Mouse (Mus musculus) stomach, embryonic 16.5 days (tissue): ENCODE results near the gene Ak8. TPM values are rescaled to one million over a fixed set of nuclear protein-coding genes. Genes with fewer than 3 reads are reported as not detected.

Experiments used
- ATAC-seq: fragments of 200-750 bp; cut with Nextera tagmentation; 2 replicates; pipeline ENCODE4 v1.8.0; 2017; ENCODE audit warnings: moderate number of reproducible peaks, moderate TSS enrichment; ENCODE audit not compliant: insufficient read depth, low FRiP score
- H3K27ac ChIP-seq: fragments of 300-500 bp; sonication (generic); 2 replicates; pipeline ENCODE4 v1.5.1; 2014; ENCODE audit warnings: low read length
- H3K27me3 ChIP-seq: fragments of 300-500 bp; sonication (generic); 2 replicates; pipeline ENCODE4 v1.6.1; 2014; ENCODE audit warnings: low read length, control low read depth, mixed read lengths; ENCODE audit not compliant: control insufficient read depth, insufficient read depth
- H3K36me3 ChIP-seq: fragments of 300-500 bp; sonication (generic); 2 replicates; pipeline ENCODE4 v1.6.1; 2014; ENCODE audit warnings: low read length; ENCODE audit not compliant: control insufficient read depth, insufficient read depth
- H3K4me1 ChIP-seq: fragments of 300-500 bp; sonication (generic); 2 replicates; pipeline ENCODE4 v1.6.1; 2014; ENCODE audit warnings: low read length, control low read depth, mixed read lengths; ENCODE audit not compliant: control insufficient read depth, insufficient read depth
- H3K4me2 ChIP-seq: fragments of 300-500 bp; sonication (generic); 2 replicates; pipeline ENCODE4 v1.6.1; 2014; ENCODE audit warnings: low read depth, low read length, mixed read lengths
- H3K4me3 ChIP-seq: fragments of 300-500 bp; sonication (generic); replicated peaks from 2 replicates; pipeline ENCODE4 v1.5.1; 2014; ENCODE audit warnings: mild to moderate bottlenecking, low read length
- H3K9ac ChIP-seq: fragments of 300-500 bp; sonication (generic); 2 replicates; pipeline ENCODE4 v1.6.1; 2014; ENCODE audit warnings: low read length
- H3K9me3 ChIP-seq: fragments of 300-500 bp; sonication (generic); replicated peaks from 2 replicates; pipeline ENCODE4 v1.6.1; 2016; ENCODE audit warnings: low read length, control low read depth; ENCODE audit not compliant: control insufficient read depth
- WGBS: fragments of 180-500 bp; shearing (Covaris S2); extraction: QIAGEN DNeasy Blood & Tissue Kit; methylation state at CpG from one replicate; pipeline ENCODE4 v1.1.7; 2014; 5-methylcytosine and 5-hydroxymethylcytosine counted together
- polyA plus RNA-seq: library from polyadenylated mRNA; unstranded; fragments of >200 nt; fragmentation: Nextera tagmentation; extraction: Ambion mirVana; gene quantifications from 2 replicates; pipeline ENCODE4 v1.2.1, GENCODE M21; 2015

The Ak8 gene
- polyA plus RNA-seq, 1 experiment from 2014 or later, result 0.46 TPM

DNA sequence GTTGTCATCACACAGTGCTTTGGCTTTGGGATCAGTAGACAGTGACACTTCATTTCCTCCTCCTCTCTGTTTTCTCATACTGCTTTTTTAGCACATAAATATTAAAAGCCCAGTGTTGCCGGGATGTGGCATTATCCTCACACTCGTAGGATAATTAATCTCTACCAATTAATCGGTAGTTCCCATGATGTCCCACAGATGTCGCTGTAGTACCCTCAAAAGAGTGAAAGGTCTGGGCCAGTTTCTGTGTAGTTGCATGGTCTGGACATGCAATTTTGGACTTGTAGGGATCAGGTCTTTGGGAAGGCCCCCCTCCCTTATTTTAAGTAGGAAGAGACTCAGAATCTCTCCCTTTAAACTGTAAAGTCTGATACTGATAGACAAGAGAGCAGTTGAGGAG lies 19.3 kb upstream of the Ak8 start:
- no peaks in the 10 kb centered on the region for H3K27me3 ChIP-seq
- H3K27ac ChIP-seq, result no peak overlapping the region
- no peak for ATAC-seq

GRCm38 (mm10) chr2:28681718-28682117 lies 18.2 kb upstream of the Ak8 start:
- Histone ChIP-seq H3K27ac (no peak overlapping the region), H3K4me1 (no peaks in the 10 kb centered on the region), H3K36me3 (no peaks in the 10 kb centered on the region; the same call in 1 of the 2 replicates), H3K27me3 (no peaks in the 10 kb centered on the region), H3K9me3 (no peaks in the 10 kb centered on the region), H3K4me2 (no peak overlapping the region), H3K9ac (no peak overlapping the region), H3K4me3 (no peak overlapping the region)
- whole genome bisulfite sequencing, result 79% methylated on average over 4 of the region's 4 CpGs
- no peak for ATAC-seq

More for the DNA sequence above, 19.3 kb upstream of the Ak8 start:
- H3K4me2 ChIP-seq, result no peak overlapping the region
- no peak overlapping the region for H3K9ac ChIP-seq
- no peaks in the 10 kb centered on the region; the same call in none of the 2 replicates for H3K36me3 ChIP-seq
- 31% methylated on average over 4 of the region's 4 CpGs for WGBS
- no peaks in the 10 kb centered on the region for H3K4me1 ChIP-seq
- H3K4me3 ChIP-seq, result no peak overlapping the region
- H3K9me3 ChIP-seq, result no peaks in the 10 kb centered on the region

GRCm38 (mm10) chr2:28685895-28686294 lies 14.1 kb upstream of the Ak8 start:
- H3K36me3 ChIP-seq, result no peaks in the 10 kb centered on the region; the same call in 1 of the 2 replicates
- no peak overlapping the region for H3K4me3 ChIP-seq
- ATAC-seq, result no peak
- 83% methylated on average over 7 of the region's 7 CpGs for WGBS
- H3K9ac ChIP-seq, result no peak overlapping the region
- H3K27me3 ChIP-seq, result no peaks in the 10 kb centered on the region
- H3K27ac ChIP-seq, result no peak overlapping the region
- H3K9me3 ChIP-seq, result no peaks in the 10 kb centered on the region
- H3K4me1 ChIP-seq, result no peaks in the 10 kb centered on the region
- no peak overlapping the region for H3K4me2 ChIP-seq

DNA sequence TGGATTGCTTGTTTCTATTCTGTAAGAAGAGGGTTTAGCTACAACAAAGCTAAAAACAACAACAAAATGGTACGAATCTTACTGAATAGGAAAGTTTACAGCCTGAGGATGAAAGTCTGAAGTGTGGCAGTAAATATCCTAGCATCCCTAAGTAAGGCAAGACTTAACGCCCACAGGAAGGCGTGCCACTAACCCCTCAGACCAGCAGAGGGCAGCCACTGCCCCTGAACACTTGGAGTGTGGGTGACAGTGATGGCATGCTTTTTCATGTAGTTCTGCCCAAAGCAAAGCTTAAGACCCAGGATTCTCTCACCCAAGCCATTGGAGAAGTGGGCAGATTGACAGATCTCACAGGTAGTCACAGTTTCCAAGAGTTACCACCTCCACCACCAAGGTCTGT lies 11.5 kb upstream of the Ak8 start:
- H3K27ac ChIP-seq, result no peak overlapping the region
- H3K4me1 ChIP-seq, result no peaks in the 10 kb centered on the region
- no peak overlapping the region for H3K9ac ChIP-seq
- no peak overlapping the region for H3K4me2 ChIP-seq
- H3K36me3 ChIP-seq, result no peaks in the 10 kb centered on the region; the same call in 1 of the 2 replicates
- no peaks in the 10 kb centered on the region for H3K27me3 ChIP-seq
- ATAC-seq, result no peak
- 35% methylated on average over 3 of the region's 3 CpGs for WGBS
- H3K4me3 ChIP-seq, result no peak overlapping the region
- H3K9me3 ChIP-seq, result no peaks in the 10 kb centered on the region

DNA sequence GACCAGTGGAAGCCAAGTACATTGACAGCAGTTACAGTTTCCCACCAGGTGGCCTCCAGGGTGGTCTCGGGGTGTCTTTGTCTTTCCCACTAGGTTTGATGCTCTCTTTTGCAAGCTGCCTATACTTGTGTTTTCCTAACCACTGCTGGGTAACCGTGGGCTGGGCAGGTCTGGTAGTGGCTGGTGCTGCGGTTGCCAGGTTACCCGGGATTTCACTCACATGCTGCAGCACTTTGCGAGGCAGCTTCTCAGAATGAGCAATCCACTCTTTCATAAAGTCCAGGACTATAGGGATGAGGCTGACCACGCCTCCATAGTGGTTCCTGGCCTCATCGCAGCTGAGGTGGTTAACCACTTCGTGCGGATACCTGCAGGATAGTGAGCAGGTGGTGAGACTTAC lies 7.3 kb upstream of the Ak8 start:
- Histone ChIP-seq H3K4me1 (no peaks in the 10 kb centered on the region), H3K27ac (no peak overlapping the region), H3K9ac (no peak overlapping the region), H3K4me2 (no peak overlapping the region), H3K4me3 (no peak overlapping the region), H3K27me3 (no peaks in the 10 kb centered on the region), H3K9me3 (no peaks in the 10 kb centered on the region), H3K36me3 (no peaks in the 10 kb centered on the region)
- 69% methylated on average over 9 of the region's 9 CpGs for WGBS
- ATAC-seq, result no peak

DNA sequence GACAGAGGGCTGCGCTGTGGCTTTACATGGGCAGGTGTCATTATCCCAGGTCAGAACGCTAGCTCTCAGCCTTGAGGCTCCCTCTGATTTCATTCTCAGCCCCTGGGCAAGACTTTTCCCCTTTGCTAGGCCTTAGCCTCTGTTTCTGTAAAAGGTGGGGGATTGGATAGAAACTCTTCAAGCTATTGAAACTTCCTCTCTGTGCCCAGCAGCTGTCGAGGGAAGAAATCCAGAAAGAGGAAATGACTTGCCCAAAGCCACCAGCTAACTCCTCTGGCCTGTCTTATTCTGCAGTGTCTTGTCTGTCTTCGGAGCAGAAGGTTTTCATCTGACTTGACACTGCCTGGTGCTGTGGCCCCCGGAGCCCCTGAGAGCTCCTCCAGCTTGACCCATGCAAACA lies 1.4 kb upstream of the Ak8 start:
- Histone ChIP-seq H3K4me1 (peaks cover 7% of the 10 kb centered on the region; the same call in 1 of the 2 replicates), H3K27ac (no peak overlapping the region), H3K27me3 (no peaks in the 10 kb centered on the region), H3K9ac (no peak overlapping the region), H3K4me2 (no peak overlapping the region), H3K4me3 (no peak overlapping the region), H3K9me3 (no peaks in the 10 kb centered on the region), H3K36me3 (no peaks in the 10 kb centered on the region)
- no peak for ATAC-seq
- 69% methylated on average over 5 of the region's 5 CpGs for WGBS

GRCm38 (mm10) chr2:28701646-28702262 lies 1.8 kb downstream of the Ak8 start:
- H3K36me3 ChIP-seq, result no peaks in the 10 kb centered on the region
- no peaks in the 10 kb centered on the region for H3K9me3 ChIP-seq
- 59% methylated on average over 8 of the region's 8 CpGs for WGBS
- H3K9ac ChIP-seq, result no peak overlapping the region
- H3K4me2 ChIP-seq, result no peak overlapping the region
- no peak overlapping the region for H3K27ac ChIP-seq
- ATAC-seq, result no peak
- no peak overlapping the region for H3K4me3 ChIP-seq
- no peaks in the 10 kb centered on the region for H3K27me3 ChIP-seq
- H3K4me1 ChIP-seq, result peaks cover 7% of the 10 kb centered on the region; the same call in 1 of the 2 replicates

DNA sequence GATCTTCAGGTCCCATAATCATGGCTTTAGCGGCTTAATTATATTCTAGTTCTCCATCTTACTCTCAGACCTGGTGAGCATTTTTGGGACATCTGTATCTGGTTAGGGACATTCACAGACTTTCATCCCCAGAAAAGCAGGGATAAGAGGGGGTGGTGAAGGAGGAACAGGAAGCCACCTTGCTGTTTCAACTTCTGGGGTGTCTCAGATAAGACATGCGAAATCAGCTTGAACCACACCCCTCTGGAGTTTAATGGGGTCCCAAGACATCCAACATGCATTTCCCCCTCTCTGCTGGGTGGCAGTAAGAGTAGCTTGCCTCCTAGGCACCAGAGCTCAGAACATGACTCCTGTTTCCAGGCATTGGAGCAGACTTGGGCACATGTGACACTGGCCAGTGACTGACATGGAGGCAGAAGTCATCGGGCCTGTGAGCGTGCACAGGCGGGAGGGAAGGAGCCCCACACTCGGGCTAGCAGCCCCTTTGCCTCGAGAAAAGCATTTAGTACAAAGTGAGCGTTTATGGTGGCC lies 6.2 kb downstream of the Ak8 start:
- Histone ChIP-seq H3K36me3 (no peaks in the 10 kb centered on the region), H3K4me2 (no peak overlapping the region), H3K4me1 (no peaks in the 10 kb centered on the region), H3K27ac (no peak overlapping the region), H3K9me3 (no peaks in the 10 kb centered on the region), H3K4me3 (no peak overlapping the region), H3K9ac (no peak overlapping the region), H3K27me3 (no peaks in the 10 kb centered on the region)
- no peak for ATAC-seq
- WGBS, result 59% methylated on average over 8 of the region's 8 CpGs

- Histone ChIP-seq H3K36me3 (no peaks in the 10 kb centered on the region), H3K4me1 (no peaks in the 10 kb centered on the region), H3K9ac (no peak overlapping the region), H3K27me3 (no peaks in the 10 kb centered on the region), H3K4me3 (no peak overlapping the region), H3K9me3 (no peaks in the 10 kb centered on the region), H3K27ac (no peak overlapping the region), H3K4me2 (no peak overlapping the region)
- no peak for ATAC-seq
- WGBS, result 38% methylated on average over 6 of the region's 6 CpGs
Measured at GRCm38 (mm10) chr2:28706787-28707186, 6.8 kb downstream of the Ak8 start.
